Mouse (Mus musculus): ENCODE results near the gene Nsd1. TPM values are rescaled to one million over a fixed set of nuclear protein-coding genes. Genes with fewer than 3 reads are reported as not detected.

Nsd1 gene
- polyA plus RNA-seq, 1 experiment from 2014 or later = 46.3 TPM

GRCm38 (mm10) chr13:55319931-55320533 is 110.5 kb downstream of the Nsd1 start, which contains the start of gene Prelid1:
TSS of gene Prelid1 (plus strand) at chr13:55320500.
- Histone ChIP-seq H3K4me1 (ENCODE audit: control insufficient read depth, insufficient read depth, low read depth, low read length) (peaks cover 22% of the 10 kb centered on the region), H3K36me3 (ENCODE audit: control insufficient read depth, insufficient read depth, low read length) (peaks cover 13% of the 10 kb centered on the region), H3K27me3 (replicated peaks; ENCODE audit: control insufficient read depth, insufficient read depth, low read length) (no peaks in the 10 kb centered on the region), H3K9ac (ENCODE audit: low read depth, low read length) (peak within 1 kb of the TSS; percentile 90), H3K27ac (ENCODE audit: low read depth, low read length) (peak within 1 kb of the TSS; percentile 73), H3K9me3 (ENCODE audit: control insufficient read depth, low read length) (no peaks in the 10 kb centered on the region), H3K4me3 (ENCODE audit: low read length) (peak within 1 kb of the TSS; percentile 84), H3K4me2 (ENCODE audit: low read length) (peak within 1 kb of the TSS; percentile 66)
- 90% methylated on average over 4 of the region's 4 CpGs for WGBS
- no peak for ATAC-seq

- WGBS = under 1% methylated on average over 73 of the region's 73 CpGs
- Histone ChIP-seq H3K9ac (ENCODE audit: low read depth, low read length) (peak within 1 kb of the TSS; percentile 90), H3K4me3 (ENCODE audit: low read length) (peak within 1 kb of the TSS; percentile 84), H3K9me3 (ENCODE audit: control insufficient read depth, low read length) (no peaks in the 10 kb centered on the region), H3K4me2 (ENCODE audit: low read length) (peak within 1 kb of the TSS; percentile 66), H3K27ac (ENCODE audit: low read depth, low read length) (peak within 1 kb of the TSS; percentile 73), H3K4me1 (ENCODE audit: control insufficient read depth, insufficient read depth, low read depth, low read length) (peaks cover 22% of the 10 kb centered on the region), H3K27me3 (replicated peaks; ENCODE audit: control insufficient read depth, insufficient read depth, low read length) (no peaks in the 10 kb centered on the region), H3K36me3 (ENCODE audit: control insufficient read depth, insufficient read depth, low read length) (peaks cover 15% of the 10 kb centered on the region)
- peak; percentile 94 for ATAC-seq
These were observed 112.0 kb downstream of the Nsd1 start, which contains the start of gene Rab24 for GRCm38 (mm10) chr13:55321434-55322129. TSS of gene Rab24 (minus strand) at chr13:55321946.

GRCm38 (mm10) chr13:55322130-55322825 is 112.7 kb downstream of the Nsd1 start:
- WGBS = 1% methylated on average over 30 of the region's 31 CpGs
- H3K27me3 ChIP-seq (replicated peaks; ENCODE audit: control insufficient read depth, insufficient read depth, low read length) = no peaks in the 10 kb centered on the region
- H3K9me3 ChIP-seq (ENCODE audit: control insufficient read depth, low read length) = no peaks in the 10 kb centered on the region
- H3K4me2 ChIP-seq (ENCODE audit: low read length) = peak overlapping the region; percentile 66
- H3K9ac ChIP-seq (ENCODE audit: low read depth, low read length) = peak overlapping the region; percentile 90
- peak; percentile 54 for ATAC-seq
- peaks cover 15% of the 10 kb centered on the region for H3K36me3 ChIP-seq (ENCODE audit: control insufficient read depth, insufficient read depth, low read length)
- peak overlapping the region; percentile 73 for H3K27ac ChIP-seq (ENCODE audit: low read depth, low read length)
- H3K4me3 ChIP-seq (ENCODE audit: low read length) = peak overlapping the region; percentile 84
- H3K4me1 ChIP-seq (ENCODE audit: control insufficient read depth, insufficient read depth, low read depth, low read length) = peaks cover 26% of the 10 kb centered on the region

- Histone ChIP-seq H3K27ac (ENCODE audit: low read depth, low read length) (no peak overlapping the region), H3K36me3 (ENCODE audit: control insufficient read depth, insufficient read depth, low read length) (peaks cover 15% of the 10 kb centered on the region), H3K4me2 (ENCODE audit: low read length) (no peak overlapping the region), H3K9me3 (ENCODE audit: control insufficient read depth, low read length) (no peaks in the 10 kb centered on the region), H3K4me1 (ENCODE audit: control insufficient read depth, insufficient read depth, low read depth, low read length) (peaks cover 42% of the 10 kb centered on the region), H3K9ac (ENCODE audit: low read depth, low read length) (no peak overlapping the region), H3K4me3 (ENCODE audit: low read length) (no peak overlapping the region), H3K27me3 (replicated peaks; ENCODE audit: control insufficient read depth, insufficient read depth, low read length) (no peaks in the 10 kb centered on the region)
- WGBS = 75% methylated on average over 11 of the region's 11 CpGs
- ATAC-seq = no peak
These were observed 116.0 kb downstream of the Nsd1 start for GRCm38 (mm10) chr13:55325596-55325995.

- Histone ChIP-seq H3K9me3 (ENCODE audit: control insufficient read depth, low read length) (no peaks in the 10 kb centered on the region), H3K4me1 (ENCODE audit: control insufficient read depth, insufficient read depth, low read depth, low read length) (peaks cover 38% of the 10 kb centered on the region), H3K27ac (ENCODE audit: low read depth, low read length) (peak overlapping the region; percentile 65; the same call in 1 of the 2 replicates), H3K9ac (ENCODE audit: low read depth, low read length) (no peak overlapping the region), H3K36me3 (ENCODE audit: control insufficient read depth, insufficient read depth, low read length) (peaks cover 15% of the 10 kb centered on the region), H3K4me3 (ENCODE audit: low read length) (no peak overlapping the region), H3K4me2 (ENCODE audit: low read length) (peak overlapping the region; percentile 15), H3K27me3 (replicated peaks; ENCODE audit: control insufficient read depth, insufficient read depth, low read length) (no peaks in the 10 kb centered on the region)
- 55% methylated on average over 4 of the region's 4 CpGs for WGBS
- no peak for ATAC-seq
These were observed 117.6 kb downstream of the Nsd1 start for GRCm38 (mm10) chr13:55327169-55327568.

GRCm38 (mm10) chr13:55327633-55328032 is 118.1 kb downstream of the Nsd1 start:
- Histone ChIP-seq H3K27me3 (replicated peaks; ENCODE audit: control insufficient read depth, insufficient read depth, low read length) (no peaks in the 10 kb centered on the region), H3K4me1 (ENCODE audit: control insufficient read depth, insufficient read depth, low read depth, low read length) (peaks cover 36% of the 10 kb centered on the region), H3K9me3 (ENCODE audit: control insufficient read depth, low read length) (no peaks in the 10 kb centered on the region), H3K4me3 (ENCODE audit: low read length) (no peak overlapping the region), H3K36me3 (ENCODE audit: control insufficient read depth, insufficient read depth, low read length) (peaks cover 15% of the 10 kb centered on the region), H3K27ac (ENCODE audit: low read depth, low read length) (0 out of 2 replicates have a peak overlapping the region, but pooled peaks have one; percentile 65), H3K4me2 (ENCODE audit: low read length) (peak overlapping the region; percentile 95), H3K9ac (ENCODE audit: low read depth, low read length) (no peak overlapping the region)
- WGBS = 42% methylated on average over 8 of the region's 8 CpGs
- ATAC-seq = peak; percentile 40

- H3K9me3 ChIP-seq (ENCODE audit: control insufficient read depth, low read length) = no peaks in the 10 kb centered on the region
- H3K9ac ChIP-seq (ENCODE audit: low read depth, low read length) = no peak overlapping the region; the same call in 1 of the 2 replicates
- H3K27ac ChIP-seq (ENCODE audit: low read depth, low read length) = no peak overlapping the region
- no peak for ATAC-seq
- H3K4me2 ChIP-seq (ENCODE audit: low read length) = peak overlapping the region; percentile 95
- H3K36me3 ChIP-seq (ENCODE audit: control insufficient read depth, insufficient read depth, low read length) = peaks cover 15% of the 10 kb centered on the region
- H3K4me3 ChIP-seq (ENCODE audit: low read length) = peak overlapping the region; percentile 86; the same call in 1 of the 2 replicates
- H3K4me1 ChIP-seq (ENCODE audit: control insufficient read depth, insufficient read depth, low read depth, low read length) = peaks cover 31% of the 10 kb centered on the region
- H3K27me3 ChIP-seq (replicated peaks; ENCODE audit: control insufficient read depth, insufficient read depth, low read length) = no peaks in the 10 kb centered on the region
- 88% methylated on average over 6 of the region's 6 CpGs for WGBS
These were observed 118.6 kb downstream of the Nsd1 start for GRCm38 (mm10) chr13:55328171-55328570.

- Histone ChIP-seq H3K9ac (ENCODE audit: low read depth, low read length) (peak overlapping the region; percentile 18; the same call in 1 of the 2 replicates), H3K4me1 (ENCODE audit: control insufficient read depth, insufficient read depth, low read depth, low read length) (peaks cover 26% of the 10 kb centered on the region), H3K9me3 (ENCODE audit: control insufficient read depth, low read length) (no peaks in the 10 kb centered on the region), H3K4me3 (ENCODE audit: low read length) (peak overlapping the region; percentile 86), H3K27ac (ENCODE audit: low read depth, low read length) (no peak overlapping the region), H3K4me2 (ENCODE audit: low read length) (peak overlapping the region; percentile 95), H3K36me3 (ENCODE audit: control insufficient read depth, insufficient read depth, low read length) (peaks cover 15% of the 10 kb centered on the region), H3K27me3 (replicated peaks; ENCODE audit: control insufficient read depth, insufficient read depth, low read length) (no peaks in the 10 kb centered on the region)
- ATAC-seq = no peak
- WGBS = 84% methylated on average over 4 of the region's 4 CpGs
These were observed 119.1 kb downstream of the Nsd1 start for GRCm38 (mm10) chr13:55328641-55329040.
